Mouse (Mus musculus) kidney, embryonic 16.5 days (tissue): Measurements from ENCODE around the gene Mug2. TPM values are rescaled to one million over a fixed set of nuclear protein-coding genes. Genes with fewer than 3 reads are reported as not detected.
"Not testable (repeated sequence)": the region's sequence is repeated elsewhere in the genome, so short reads cannot be mapped to it uniquely, and the experiment has no call there.

Source experiments
- ATAC-seq: fragments of 200-750 bp; cut with Nextera tagmentation; 2 replicates; pipeline ENCODE4 v1.8.0; 2017; ENCODE audit warnings: moderate TSS enrichment; ENCODE audit not compliant: low FRiP score, low TSS enrichment
- H3K27ac ChIP-seq: fragments of 300-500 bp; sonication (generic); 2 replicates; pipeline ENCODE4 v1.5.1; 2014; ENCODE audit warnings: low read length
- H3K27me3 ChIP-seq: fragments of 300-500 bp; sonication (generic); 2 replicates; pipeline ENCODE4 v1.6.1; 2014; ENCODE audit warnings: low read length, control low read depth, mixed read lengths; ENCODE audit not compliant: insufficient read depth
- H3K36me3 ChIP-seq: fragments of 300-500 bp; sonication (generic); 2 replicates; pipeline ENCODE4 v1.6.1; 2014; ENCODE audit warnings: low read length, control low read depth, mixed read lengths; ENCODE audit not compliant: insufficient read depth
- H3K4me1 ChIP-seq: fragments of 300-500 bp; sonication (generic); 2 replicates; pipeline ENCODE4 v1.6.1; 2014; ENCODE audit warnings: low read length, control low read depth, mixed read lengths; ENCODE audit not compliant: insufficient read depth
- H3K4me2 ChIP-seq: fragments of 300-500 bp; sonication (generic); replicated peaks from 2 replicates; pipeline ENCODE4 v1.6.1; 2014; ENCODE audit warnings: low read depth, low read length
- H3K4me3 ChIP-seq: fragments of 300-500 bp; sonication (generic); 2 replicates; pipeline ENCODE4 v1.5.1; 2014; ENCODE audit warnings: mild to moderate bottlenecking, low read length
- H3K9ac ChIP-seq: fragments of 300-500 bp; sonication (generic); replicated peaks from 2 replicates; pipeline ENCODE4 v1.6.1; 2014; ENCODE audit warnings: low read length
- H3K9me3 ChIP-seq: fragments of 300-500 bp; sonication (generic); 2 replicates; pipeline ENCODE4 v1.6.1; 2016; ENCODE audit warnings: low read length, control low read depth
- WGBS: fragments of 180-500 bp; shearing (Covaris S2); extraction: QIAGEN DNeasy Blood & Tissue Kit; methylation state at CpG from one replicate; pipeline ENCODE4 v1.1.7; 2014; 5-methylcytosine and 5-hydroxymethylcytosine counted together
- polyA plus RNA-seq: library from polyadenylated mRNA; unstranded; fragments of >200 nt; fragmentation: Nextera tagmentation; extraction: Ambion mirVana; gene quantifications from 2 replicates; pipeline ENCODE4 v1.2.1, GENCODE M21; 2015

Mug2 gene
- polyA plus RNA-seq, result not detected in 2 replicates

DNA sequence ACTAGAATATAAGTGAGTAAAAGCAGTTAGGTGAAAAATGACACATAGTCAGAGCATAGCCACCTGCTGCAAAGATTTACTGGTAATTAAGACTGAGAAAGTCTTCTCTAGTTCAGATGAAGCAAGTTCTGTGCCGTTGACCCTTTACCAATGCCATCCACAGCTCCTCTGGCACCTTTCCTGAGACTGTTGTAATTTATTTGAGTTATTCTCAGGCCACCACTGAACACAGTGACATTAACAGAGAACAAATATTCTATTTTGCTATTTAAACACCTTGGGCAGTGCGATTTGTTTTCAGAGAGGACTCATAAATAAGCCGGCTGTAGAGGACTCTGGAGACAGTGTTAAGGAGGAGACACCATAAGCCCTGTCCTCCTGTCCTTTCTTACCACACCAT is at the start of gene Mug2:
Gene Mug2 (plus strand): TSS at position 301 of the 400 bp plus-strand sequence.
- not testable (repeated sequence) for H3K4me2 ChIP-seq, H3K27ac ChIP-seq, H3K27me3 ChIP-seq, H3K4me1 ChIP-seq, H3K4me3 ChIP-seq, H3K9ac ChIP-seq, ATAC-seq, H3K36me3 ChIP-seq, H3K9me3 ChIP-seq
- WGBS, result no CpG with 5 or more reads among the region's 3 CpGs

DNA sequence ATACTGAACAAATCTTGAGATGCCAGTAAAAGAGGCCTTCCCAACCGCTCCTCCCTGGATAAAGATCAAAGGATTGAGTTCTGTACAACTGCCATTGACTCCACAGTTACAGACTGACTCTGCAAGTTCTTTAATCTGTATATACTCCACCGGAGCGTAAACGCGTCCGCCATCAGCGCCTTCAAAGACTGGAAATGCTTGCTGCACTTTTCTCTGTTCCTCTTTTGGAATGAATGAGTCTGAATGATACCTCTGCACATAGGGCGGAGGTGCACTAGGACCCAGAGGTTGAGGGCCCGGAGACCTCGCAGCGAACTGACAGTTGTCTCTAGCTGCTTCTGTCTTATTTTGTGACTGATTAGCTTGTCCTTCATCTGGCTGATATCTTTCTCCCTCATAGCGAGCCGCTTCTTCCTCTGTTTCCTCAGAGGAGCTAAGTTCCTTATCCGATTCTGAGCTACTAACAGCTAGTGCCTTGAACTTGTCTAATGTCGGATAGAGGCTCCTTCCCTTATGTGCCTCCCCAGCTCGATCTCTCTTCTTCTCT is 48.7 kb upstream of the Mug2 start:
- not testable (repeated sequence) for H3K4me1 ChIP-seq

DNA sequence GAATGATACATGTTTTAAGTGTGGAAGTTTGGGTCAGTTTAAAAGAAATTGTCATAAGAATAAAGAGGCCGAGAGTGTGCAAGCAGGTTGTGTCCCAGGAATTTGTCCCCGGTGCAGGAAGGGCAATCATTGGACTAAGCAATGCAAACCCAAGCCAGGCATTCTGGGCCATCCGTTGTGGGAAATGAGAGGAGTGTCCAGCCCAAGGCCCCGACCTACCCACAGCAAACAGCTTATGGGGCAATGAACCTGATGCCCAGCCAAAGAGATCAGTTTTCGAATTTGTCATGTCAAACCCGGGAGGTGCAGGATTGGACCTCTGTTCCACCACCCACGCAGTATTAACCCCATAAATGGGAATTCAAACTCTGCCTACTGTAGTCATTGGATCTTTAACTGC is 30.9 kb upstream of the Mug2 start:
- no peaks in the 10 kb centered on the region for H3K36me3 ChIP-seq
- no peaks in the 10 kb centered on the region for H3K4me1 ChIP-seq
- H3K4me3 ChIP-seq, result no peak overlapping the region
- no peak overlapping the region for H3K9ac ChIP-seq
- H3K27me3 ChIP-seq, result no peaks in the 10 kb centered on the region
- H3K27ac ChIP-seq, result no peak overlapping the region
- ATAC-seq, result no peak
- H3K9me3 ChIP-seq, result no peaks in the 10 kb centered on the region; the same call in 1 of the 2 replicates
- 73% methylated on average over 7 of the region's 7 CpGs for WGBS
- H3K4me2 ChIP-seq, result no peak overlapping the region

More for the DNA sequence above, 48.7 kb upstream of the Mug2 start:
- 90% methylated on average over 16 of the region's 16 CpGs for WGBS
- not testable (repeated sequence) for H3K9me3 ChIP-seq, ATAC-seq, H3K27ac ChIP-seq, H3K4me3 ChIP-seq, H3K4me2 ChIP-seq, H3K27me3 ChIP-seq, H3K36me3 ChIP-seq, H3K9ac ChIP-seq

DNA sequence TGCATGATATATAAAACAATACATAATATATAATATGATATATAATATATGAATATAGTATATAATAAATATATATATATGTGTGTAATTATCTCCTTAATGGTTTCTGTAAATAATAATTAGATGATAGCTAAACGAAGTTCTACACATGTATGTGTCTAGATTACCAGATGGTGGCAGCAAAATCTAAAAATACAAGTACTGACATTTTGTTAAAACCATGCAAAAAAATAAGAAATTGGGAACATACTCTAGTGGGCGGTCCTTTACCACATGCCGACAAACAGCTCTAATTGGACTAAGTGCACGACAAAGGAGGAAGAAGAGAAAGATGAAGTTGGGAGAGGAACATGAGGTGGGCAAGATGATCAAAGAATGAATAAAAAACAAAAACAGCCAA is 94.3 kb downstream of the Mug2 start:
- Histone ChIP-seq H3K27me3 (no peaks in the 10 kb centered on the region), H3K9ac (no peak overlapping the region), H3K27ac (no peak overlapping the region), H3K36me3 (no peaks in the 10 kb centered on the region), H3K9me3 (no peaks in the 10 kb centered on the region), H3K4me1 (no peaks in the 10 kb centered on the region), H3K4me2 (no peak overlapping the region), H3K4me3 (no peak overlapping the region)
- ATAC-seq, result no peak
- WGBS, result 86% methylated on average over 4 of the region's 4 CpGs

DNA sequence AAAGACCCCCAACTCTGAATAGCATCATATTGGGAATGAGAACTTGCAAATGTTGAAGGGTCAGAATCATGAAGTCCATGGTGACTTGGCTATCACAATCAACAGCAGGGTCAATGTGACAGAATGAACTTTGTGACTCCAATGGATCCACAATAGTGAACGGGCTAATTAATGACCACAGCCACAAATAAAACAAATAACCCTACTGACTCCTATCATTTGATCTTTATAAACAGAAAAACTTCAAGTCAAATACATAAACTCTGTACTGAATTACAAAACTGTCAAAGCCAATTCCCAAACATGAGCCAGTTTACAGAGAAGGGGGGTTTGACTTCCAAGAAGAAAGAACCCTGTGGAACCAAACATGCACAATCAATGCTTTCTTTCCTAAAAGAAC is 95.1 kb downstream of the Mug2 start:
- Histone ChIP-seq H3K27me3 (no peaks in the 10 kb centered on the region), H3K4me1 (no peaks in the 10 kb centered on the region), H3K9me3 (no peaks in the 10 kb centered on the region), H3K36me3 (no peaks in the 10 kb centered on the region), H3K4me3 (no peak overlapping the region), H3K4me2 (no peak overlapping the region), H3K9ac (no peak overlapping the region), H3K27ac (no peak overlapping the region)
- ATAC-seq, result no peak
- WGBS, result 73% methylated on average over 1 of the region's 1 CpGs

DNA sequence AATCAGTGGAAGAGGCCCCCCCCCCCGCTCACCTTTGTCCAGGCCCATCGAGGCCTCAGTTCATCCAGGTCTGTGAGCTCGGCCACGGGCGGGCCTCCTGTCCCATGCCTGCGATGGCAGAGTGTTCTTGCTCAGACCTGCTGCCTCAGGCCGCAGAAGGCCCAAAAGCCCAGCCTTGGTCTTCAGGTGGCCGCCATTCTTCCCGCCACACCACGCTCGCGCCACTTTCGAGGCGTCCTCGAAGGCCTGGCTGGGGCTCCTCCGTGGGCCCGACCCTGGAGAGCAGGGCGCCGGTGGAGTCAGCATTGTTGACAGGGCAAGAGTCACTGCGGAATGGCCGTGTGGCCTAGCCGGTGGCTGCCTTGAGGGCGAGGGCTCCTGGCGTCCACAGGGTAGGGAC is 110.4 kb downstream of the Mug2 start:
- no peak for ATAC-seq
- 94% methylated on average over 21 of the region's 24 CpGs for WGBS
- Histone ChIP-seq H3K27me3 (no peaks in the 10 kb centered on the region), H3K4me3 (no peak overlapping the region), H3K27ac (no peak overlapping the region), H3K9me3 (peaks cover 13% of the 10 kb centered on the region; the same call in 1 of the 2 replicates), H3K36me3 (no peaks in the 10 kb centered on the region), H3K9ac (no peak overlapping the region), H3K4me2 (no peak overlapping the region), H3K4me1 (no peaks in the 10 kb centered on the region)

DNA sequence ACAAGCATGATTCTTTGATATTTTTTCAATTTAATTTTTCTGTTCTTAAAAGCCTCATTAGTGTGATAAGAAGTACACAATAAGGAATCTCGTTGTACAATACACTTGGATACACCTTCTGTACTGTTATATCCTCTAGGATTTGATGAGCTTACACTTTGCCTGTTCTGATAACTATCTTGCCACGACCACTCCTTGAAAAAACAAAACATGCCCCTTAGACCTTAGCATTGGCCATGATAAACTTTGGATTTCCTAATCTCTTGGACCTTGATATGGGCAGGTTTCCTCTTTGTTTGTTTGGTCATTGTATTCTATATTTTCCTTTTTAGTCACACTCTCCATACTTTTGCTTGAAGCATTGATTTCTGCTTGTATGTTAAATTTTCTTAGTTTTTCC is 123.0 kb downstream of the Mug2 start:
- Histone ChIP-seq H3K4me1 (no peaks in the 10 kb centered on the region), H3K9me3 (no peaks in the 10 kb centered on the region), H3K27ac (no peak overlapping the region), H3K27me3 (no peaks in the 10 kb centered on the region), H3K4me3 (no peak overlapping the region), H3K9ac (no peak overlapping the region), H3K36me3 (no peaks in the 10 kb centered on the region), H3K4me2 (no peak overlapping the region)
- no peak for ATAC-seq
- 66% methylated on average over 2 of the region's 2 CpGs for WGBS

Other genes starting within 250 kb of the Mug2 start
- not detected in 2 replicates for gene Mug1, start 168.2 kb upstream of the Mug2 start, polyA plus RNA-seq